Mouse (Mus musculus): ENCODE measurements around the gene Spink8.

Gene Spink8

DNA sequence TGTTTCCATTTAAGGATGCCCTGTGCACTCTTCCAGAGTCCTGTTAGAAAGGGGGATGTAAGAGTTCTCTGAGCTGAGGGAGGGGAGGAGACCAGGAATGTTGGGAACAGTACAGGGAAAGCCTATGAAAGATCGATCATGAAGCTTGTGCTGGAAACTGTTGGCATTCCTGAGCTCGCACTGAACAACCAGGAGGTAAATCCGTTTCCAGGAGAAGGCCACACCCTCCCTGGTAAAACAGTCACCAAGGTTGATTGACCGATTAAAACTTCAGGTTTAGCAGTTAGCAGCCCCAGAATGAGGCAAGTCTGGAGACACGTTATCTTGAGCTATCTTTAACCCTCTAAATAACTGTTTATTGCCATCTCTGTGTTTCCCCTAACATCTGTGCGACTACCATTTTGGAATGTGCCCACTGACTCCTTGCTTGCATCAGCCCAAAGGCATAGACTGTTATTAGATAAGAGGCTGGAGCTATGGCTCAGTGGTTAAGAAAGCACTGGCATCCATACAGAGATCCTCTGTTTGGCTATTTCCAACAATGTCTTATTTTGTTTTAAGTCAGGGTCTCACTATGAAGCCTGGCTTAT is 59.0 kb downstream of the Spink8 start:
- DNase-seq (ENCODE audit: low read depth, low spot score), result no peak

DNA sequence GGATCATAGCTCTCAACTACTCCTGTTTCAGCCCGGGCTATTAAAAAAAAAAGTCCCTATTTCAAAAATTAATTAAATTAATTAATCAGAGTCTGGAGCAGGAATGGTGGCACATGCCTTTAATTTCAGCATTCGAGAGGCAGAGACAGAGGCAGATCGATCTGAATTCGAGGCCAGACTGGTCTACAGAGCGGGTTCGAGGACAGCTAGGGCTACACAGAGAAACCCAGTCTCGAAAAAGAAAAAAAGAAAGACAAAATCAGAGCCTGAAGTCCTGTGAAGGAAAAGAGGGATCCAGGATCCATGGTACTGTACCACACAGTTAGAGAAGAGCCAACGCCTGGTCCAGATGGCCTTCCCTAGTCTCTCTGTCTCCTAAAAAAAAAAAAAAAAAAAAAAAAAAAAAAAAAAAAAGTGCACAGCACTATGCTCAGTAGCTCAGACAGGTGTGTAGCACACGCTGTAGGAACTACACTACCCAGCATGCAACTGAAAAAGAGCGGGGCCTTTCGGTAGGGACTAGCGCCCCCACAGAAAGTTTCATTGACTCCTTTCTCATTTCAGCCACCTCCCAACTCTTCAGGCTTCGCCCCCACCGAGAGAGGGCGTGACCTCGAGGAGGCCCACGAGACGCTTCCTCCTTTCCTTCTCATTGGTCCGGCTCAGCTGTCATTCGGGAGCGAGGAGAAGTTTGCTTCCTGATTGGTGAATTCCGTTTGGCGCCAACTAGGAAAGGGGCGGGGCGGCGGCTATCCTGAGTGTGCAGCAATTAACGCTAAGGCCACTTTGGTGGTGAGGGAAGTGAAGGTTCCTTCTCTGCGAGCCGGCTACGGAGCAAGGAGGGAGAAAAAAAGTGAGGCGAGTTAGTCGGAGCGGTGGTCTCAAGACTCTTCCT is 63.0 kb downstream of the Spink8 start, which contains the start of gene Cdc25a:
Gene Cdc25a (plus strand): TSS at position 783 of the 895 bp plus-strand sequence.
- DNase-seq (ENCODE audit: low read depth, low spot score), result peak; percentile 99

DNA sequence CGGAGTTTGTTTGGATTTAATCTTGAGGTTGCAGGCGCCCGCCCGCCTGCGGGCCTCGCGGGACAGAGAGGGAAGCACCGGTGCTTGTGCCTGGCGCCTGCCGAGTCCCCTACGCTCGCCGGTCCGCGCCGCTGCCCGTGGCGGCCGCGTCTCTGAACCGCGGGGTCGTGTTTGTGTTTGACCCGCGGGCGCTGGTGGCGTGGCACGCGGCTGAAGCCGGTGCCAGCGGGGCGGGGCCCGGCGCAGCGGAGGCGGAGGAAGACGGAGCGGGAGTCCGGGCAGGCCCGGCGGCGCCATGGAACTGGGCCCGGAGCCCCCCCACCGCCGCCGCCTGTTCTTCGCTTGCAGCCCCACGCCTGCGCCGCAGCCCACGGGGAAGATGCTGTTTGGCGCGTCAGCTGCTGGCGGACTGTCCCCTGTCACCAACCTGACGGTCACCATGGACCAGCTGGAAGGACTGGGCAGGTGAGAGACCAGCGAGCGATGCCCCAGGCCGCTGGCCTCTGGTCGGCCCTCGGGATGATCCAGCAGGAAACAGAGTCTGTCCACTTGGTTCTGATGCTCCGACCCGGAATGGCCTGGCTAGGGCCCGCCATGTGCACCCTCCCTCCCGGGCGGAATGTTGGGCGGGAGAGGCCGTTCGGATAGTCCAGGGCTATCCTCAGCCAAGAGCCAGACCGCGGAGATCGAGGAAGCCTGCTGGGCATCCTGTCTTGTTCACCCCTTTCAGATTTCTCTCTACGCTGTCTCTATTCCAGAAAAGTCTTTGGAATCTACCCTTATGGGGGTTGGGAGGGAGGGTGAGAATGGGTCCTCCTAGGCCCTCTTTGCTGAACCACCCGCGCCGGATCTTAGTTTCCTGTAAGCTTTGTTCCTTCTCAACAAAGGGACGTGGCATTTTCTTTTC is 63.9 kb downstream of the Spink8 start:
- DNase-seq (ENCODE audit: low read depth, low spot score), result peak; percentile 60

All from A20 (cell line).